Mouse (Mus musculus) thymus, adult 2 months (tissue): ENCODE data around the gene Ctcf. TPM values are rescaled to one million over a fixed set of nuclear protein-coding genes. Genes with fewer than 3 reads are reported as not detected.

Source experiments
- DNase-seq: peaks from one replicate; pipeline ENCODE4 v3.0.0; 2021
- H3K27ac ChIP-seq: fragments of 200-500 bp; 2 replicates; pipeline ENCODE4 v1.5.1; 2012; ENCODE audit warnings: low read length, control low read depth; ENCODE audit not compliant: control insufficient read depth, insufficient read depth
- H3K27me3 ChIP-seq: fragments of 200-500 bp; 2 replicates; pipeline ENCODE4 v1.6.1; 2012; ENCODE audit warnings: mild to moderate bottlenecking, low read length, moderate library complexity, mixed read lengths; ENCODE audit not compliant: control insufficient read depth, insufficient read depth
- H3K36me3 ChIP-seq: fragments of 200-500 bp; 2 replicates; pipeline ENCODE4 v1.6.1; 2012; ENCODE audit warnings: mild to moderate bottlenecking, low read length, moderate library complexity; ENCODE audit not compliant: control insufficient read depth, insufficient read depth
- H3K4me1 ChIP-seq: fragments of 200-500 bp; replicated peaks from 2 replicates; pipeline ENCODE4 v1.6.1; 2012; ENCODE audit warnings: low read length; ENCODE audit not compliant: control insufficient read depth, insufficient read depth
- H3K4me3 ChIP-seq: fragments of 200-500 bp; 2 replicates; pipeline ENCODE4 v1.5.1; 2012; ENCODE audit warnings: mild to moderate bottlenecking, low read length, control low read depth, moderate library complexity; ENCODE audit not compliant: control insufficient read depth, insufficient read depth
- CTCF ChIP-seq: fragments of 200-500 bp; IDR thresholded peaks from 2 replicates; pipeline ENCODE4 v1.5.1; 2012; ENCODE audit warnings: mild to moderate bottlenecking, control low read depth, low read length, moderate library complexity, borderline replicate concordance; ENCODE audit not compliant: control insufficient read depth, poor library complexity, insufficient read depth; ENCODE audit errors: extremely low read depth
- POLR2A ChIP-seq: fragments of 200-500 bp; IDR thresholded peaks from 2 replicates; pipeline ENCODE4 v1.6.1; 2012; ENCODE audit warnings: mild to moderate bottlenecking, low read length, control low read depth, moderate library complexity; ENCODE audit not compliant: control insufficient read depth, poor library complexity, insufficient read depth; ENCODE audit errors: extremely low read depth
- WGBS: fragments of 180-500 bp; shearing (Covaris S2); methylation state at CpG from one replicate; pipeline ENCODE4 v1.1.7; 2018; 5-methylcytosine and 5-hydroxymethylcytosine counted together
- polyA plus RNA-seq: library from polyadenylated mRNA; depleted of rRNA; stranded (reverse); fragments of >200 nt; gene quantifications from 2 replicates; pipeline ENCODE4 v1.2.3, GENCODE M21; 2012

The Ctcf gene
- polyA plus RNA-seq, 1 experiment: 67.0 TPM

DNA sequence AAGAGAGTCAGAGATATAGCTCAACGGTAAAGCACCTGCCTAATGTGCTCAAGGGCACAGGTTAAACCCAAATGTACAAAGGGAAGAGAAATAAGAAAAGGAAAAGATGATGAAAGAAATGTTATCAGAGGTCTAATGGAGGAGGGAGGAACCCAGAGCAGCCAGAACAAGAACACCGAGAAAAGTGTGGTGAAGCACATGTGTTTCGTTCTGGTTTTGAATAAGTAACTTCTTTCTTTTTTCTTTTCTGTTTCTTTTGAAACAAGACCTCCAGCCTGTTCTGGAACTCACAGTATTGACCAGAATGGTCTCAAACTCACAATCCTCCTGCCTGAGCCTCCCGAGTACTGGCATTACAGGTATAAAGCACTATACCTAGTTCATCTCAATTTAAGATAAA is 7.0 kb upstream of the Ctcf start:
- 28% methylated on average over 4 of the region's 4 CpGs for WGBS
- TF ChIP-seq POLR2A: no peak
- no peak for TF ChIP-seq CTCF
- peaks cover 5% of the 10 kb centered on the region; the same call in 1 of the 2 replicates for H3K36me3 ChIP-seq
- no peaks in the 10 kb centered on the region for H3K27me3 ChIP-seq
- no peak overlapping the region for H3K4me3 ChIP-seq
- DNase-seq: no peak
- peak overlapping the region; percentile 0; the same call in 1 of the 2 replicates for H3K27ac ChIP-seq
- peaks cover 27% of the 10 kb centered on the region for H3K4me1 ChIP-seq

DNA sequence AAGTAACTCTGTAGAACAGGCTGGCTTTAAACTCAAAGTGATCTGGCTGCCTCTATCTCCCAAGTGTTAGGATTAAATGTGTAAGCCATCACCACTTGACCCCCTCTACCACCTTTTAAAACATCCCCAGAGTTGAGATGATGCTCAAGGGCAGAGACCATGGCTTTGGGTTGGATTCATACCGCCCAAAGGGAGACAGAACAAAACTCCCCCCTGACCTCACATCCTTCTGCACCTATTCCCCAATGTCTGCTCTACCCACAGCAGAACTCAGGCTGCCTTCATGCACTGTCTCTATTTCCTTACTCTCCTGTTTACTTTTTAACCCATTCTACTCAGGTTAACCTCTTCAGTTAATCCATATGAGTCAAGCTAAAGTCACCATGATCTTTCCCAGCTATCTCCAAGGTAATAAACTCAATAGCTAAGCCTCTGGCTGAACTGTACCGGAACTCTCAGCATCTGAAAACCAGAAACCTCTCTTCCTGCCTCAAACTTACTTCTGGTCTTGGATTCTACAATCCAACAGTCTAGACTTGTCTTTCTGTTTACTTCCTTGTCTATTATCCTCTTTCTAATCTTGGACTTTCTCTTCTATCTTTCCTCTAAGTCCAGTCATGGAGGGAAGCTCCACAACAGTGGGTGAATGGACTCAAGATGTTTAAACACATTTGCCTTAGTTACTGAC is 1.5 kb upstream of the Ctcf start:
- peak overlapping the region; percentile 13 for H3K4me3 ChIP-seq
- peak; percentile 35 for DNase-seq
- peaks cover 5% of the 10 kb centered on the region; the same call in 1 of the 2 replicates for H3K36me3 ChIP-seq
- H3K27me3 ChIP-seq: no peaks in the 10 kb centered on the region
- TF ChIP-seq POLR2A (no peak), CTCF (no peak)
- 7% methylated on average over 2 of the region's 2 CpGs for WGBS
- H3K4me1 ChIP-seq: peaks cover 15% of the 10 kb centered on the region
- H3K27ac ChIP-seq: peak overlapping the region; percentile 98

DNA sequence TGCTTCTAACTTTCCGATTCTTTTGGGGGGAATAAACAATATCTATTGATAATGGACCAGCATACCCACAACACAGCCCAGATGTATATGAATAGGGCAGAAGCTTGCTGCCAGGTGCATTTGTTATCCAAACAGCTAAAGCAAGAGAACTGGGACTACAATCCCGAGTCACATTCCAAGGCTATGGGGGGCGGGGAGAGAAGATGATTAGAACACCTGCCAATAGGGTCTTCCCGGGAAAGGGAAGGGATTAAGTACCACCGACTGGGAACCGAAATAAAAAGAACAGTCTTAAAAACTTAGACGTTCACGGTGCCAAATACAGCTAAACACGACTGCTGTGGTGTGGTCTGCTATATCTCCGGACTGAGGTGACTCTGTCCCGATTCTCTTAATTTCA is 887 bp upstream of the Ctcf start:
- peaks cover 5% of the 10 kb centered on the region; the same call in 1 of the 2 replicates for H3K36me3 ChIP-seq
- under 1% methylated on average over 11 of the region's 11 CpGs for WGBS
- H3K4me1 ChIP-seq: peaks cover 12% of the 10 kb centered on the region
- peak overlapping the region; percentile 62 for H3K4me3 ChIP-seq
- H3K27ac ChIP-seq: peak overlapping the region; percentile 98
- no peaks in the 10 kb centered on the region for H3K27me3 ChIP-seq
- DNase-seq: no peak
- no peak for TF ChIP-seq POLR2A
- no peak for TF ChIP-seq CTCF

DNA sequence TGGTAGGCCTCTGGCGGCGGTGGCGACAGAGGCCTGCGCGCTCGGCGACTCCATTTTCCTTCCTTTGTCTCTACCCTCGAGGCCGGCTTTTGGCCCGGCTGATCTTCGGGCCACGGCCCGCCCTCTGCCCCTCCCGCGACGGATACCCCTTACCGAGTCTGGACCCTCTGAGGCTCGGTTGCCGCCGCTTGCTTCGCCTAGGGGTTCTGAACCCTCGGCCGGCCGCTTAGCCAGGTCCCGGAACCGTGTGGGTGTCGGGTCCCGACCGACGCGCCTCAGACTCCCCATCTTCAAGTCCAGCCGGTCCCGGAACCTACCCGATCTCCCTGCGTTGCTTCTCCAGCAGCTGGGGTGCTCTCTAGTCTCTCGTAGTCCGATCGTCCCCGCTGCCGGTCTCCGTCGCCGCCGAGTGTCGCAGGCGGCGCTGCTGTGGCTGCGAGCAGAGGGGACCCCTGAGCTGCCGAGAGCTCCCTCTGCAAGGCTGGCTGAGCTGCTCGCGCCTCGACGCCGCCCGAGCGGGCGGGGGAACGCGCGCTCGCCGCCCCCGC is 669 bp downstream of the Ctcf start, which contains the start of gene Agrp:
Gene Agrp (minus strand): TSS at position 431 of the 548 bp plus-strand sequence.
- Histone ChIP-seq H3K4me3 (peak within 1 kb of the TSS; percentile 86), H3K36me3 (peaks cover 1% of the 10 kb centered on the region; the same call in 1 of the 2 replicates), H3K27ac (peak within 1 kb of the TSS; percentile 97), H3K27me3 (no peaks in the 10 kb centered on the region), H3K4me1 (peaks cover 6% of the 10 kb centered on the region; the same call in 1 of the 2 replicates)
- DNase-seq: peak; percentile 62
- TF ChIP-seq POLR2A (peak; percentile 87), CTCF (no peak)
- under 1% methylated on average over 62 of the region's 63 CpGs for whole genome bisulfite sequencing

DNA sequence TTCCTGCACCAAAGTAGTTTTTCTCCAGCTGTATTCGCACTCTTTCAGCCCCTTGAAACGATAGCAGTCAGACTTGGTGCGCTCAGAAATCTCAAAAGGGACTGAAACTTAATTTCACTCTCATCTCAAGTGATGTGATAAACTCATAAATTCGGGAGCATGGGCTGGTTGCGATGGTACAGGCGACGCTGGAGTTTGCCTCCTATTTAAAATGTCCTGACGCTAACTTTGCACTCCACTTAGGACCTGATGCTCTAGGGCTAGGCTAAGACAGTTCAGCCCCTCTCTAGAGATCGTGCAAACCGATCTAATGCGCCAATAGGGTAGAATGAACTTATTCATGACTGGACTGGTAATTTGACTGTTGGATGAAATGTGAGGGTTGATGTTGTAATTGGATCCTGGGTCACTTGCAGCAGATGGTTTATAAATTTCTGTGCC is 1.3 kb downstream of the Ctcf start:
- H3K4me1 ChIP-seq: peaks cover 6% of the 10 kb centered on the region; the same call in 1 of the 2 replicates
- H3K4me3 ChIP-seq: peak overlapping the region; percentile 86
- H3K36me3 ChIP-seq: no peaks in the 10 kb centered on the region
- TF ChIP-seq CTCF: no peak
- TF ChIP-seq POLR2A: no peak
- peak overlapping the region; percentile 97 for H3K27ac ChIP-seq
- under 1% methylated on average over 11 of the region's 11 CpGs for WGBS
- peak; percentile 40 for DNase-seq
- H3K27me3 ChIP-seq: no peaks in the 10 kb centered on the region

DNA sequence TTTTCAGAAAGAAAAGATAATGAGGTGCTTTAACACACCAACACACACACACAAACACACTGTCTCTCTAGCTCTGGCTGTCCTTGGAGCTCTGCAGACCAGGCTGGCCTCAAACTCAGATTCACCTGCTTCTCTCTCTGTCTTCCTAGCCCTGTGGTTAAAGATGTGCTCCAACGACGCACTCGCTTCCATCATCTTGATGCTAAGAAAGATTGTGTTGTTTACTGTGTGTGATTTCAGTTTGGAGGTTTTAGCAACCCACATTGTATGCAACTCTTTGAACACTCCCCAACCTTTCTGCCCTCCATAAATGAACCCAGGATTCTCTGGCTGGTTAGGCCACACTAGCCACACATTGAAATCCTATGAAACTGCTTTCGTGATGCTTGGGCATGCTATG is 2.1 kb downstream of the Ctcf start:
- TF ChIP-seq POLR2A (no peak), CTCF (no peak)
- Histone ChIP-seq H3K4me1 (peaks cover 6% of the 10 kb centered on the region; the same call in 1 of the 2 replicates), H3K36me3 (0 out of 2 replicates have a peak, but pooled peaks cover under 1% of the 10 kb centered on the region), H3K4me3 (peak overlapping the region; percentile 44), H3K27ac (peak overlapping the region; percentile 90), H3K27me3 (no peaks in the 10 kb centered on the region)
- 16% methylated on average over 4 of the region's 4 CpGs for WGBS
- DNase-seq: peak; percentile 40
